Mouse (Mus musculus) sigmoid colon, adult 10 weeks (tissue): Measurements from ENCODE around the gene Ssty2. TPM values are rescaled to one million over a fixed set of nuclear protein-coding genes. Genes with fewer than 3 reads are reported as not detected.

Source experiments
- polyA plus RNA-seq: library from polyadenylated mRNA; stranded (reverse); fragments of 350-450 nt; fragmentation: Illumina TruSeq; extraction: RNeasy Lipid Tissue Mini Kit (QIAGEN cat#74804); gene quantifications from one replicate; pipeline ENCODE4 v1.2.3, GENCODE M21; 2014; ENCODE audit warnings: low read depth, low replicate concordance

The Ssty2 gene
- not detected for polyA plus RNA-seq

DNA sequence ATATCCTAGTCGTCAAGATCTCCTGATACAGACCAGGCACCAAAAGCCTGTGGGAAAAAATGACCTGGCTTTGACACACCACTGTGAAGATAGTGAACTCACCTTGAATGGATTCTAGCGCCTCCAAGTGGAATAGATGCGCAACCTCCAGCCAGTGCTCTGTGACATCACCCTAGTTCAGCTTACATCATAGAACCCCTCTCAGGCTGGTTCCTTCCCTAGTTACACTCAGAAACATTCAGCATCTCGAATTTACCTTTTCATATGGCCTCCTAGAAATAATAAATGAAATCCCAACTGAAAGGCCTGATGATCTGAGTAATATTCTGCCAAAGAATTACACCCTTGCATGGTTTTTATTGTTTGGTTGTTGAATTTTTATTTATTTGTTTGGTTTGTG is at the start of gene Ssty2:
Gene Ssty2, minus strand, starts transcription at position 101 of the 400 bp plus-strand sequence.

